Mouse (Mus musculus) heart, embryonic 14.5 days (tissue): ENCODE results near the gene Tmem108. TPM values are rescaled to one million over a fixed set of nuclear protein-coding genes. Genes with fewer than 3 reads are reported as not detected.

ENCODE experiments used
- ATAC-seq: fragments of 200-750 bp; cut with Nextera tagmentation; 2 replicates; pipeline ENCODE4 v1.8.0; 2017; ENCODE audit warnings: low read depth, moderate TSS enrichment; ENCODE audit not compliant: insufficient number of reproducible peaks, insufficient read depth, low FRiP score
- H3K27ac ChIP-seq, 2 experiments: fragments of 200-500 bp in 1 of 2; fragments of 300-500 bp in 1 of 2; sonication (generic) in 1 of 2; replicated peaks in 1 of 2; 2 replicates each; pipeline ENCODE4 v1.5.1; 2012 to 2014; ENCODE audit warnings: low read depth in 2 of 2, low read length in 2 of 2, control low read depth in 1 of 2, mild to moderate bottlenecking in 1 of 2, mixed read lengths in 1 of 2; ENCODE audit not compliant: control insufficient read depth in 1 of 2, insufficient read depth in 1 of 2
- H3K27me3 ChIP-seq: fragments of 300-500 bp; sonication (generic); 2 replicates; pipeline ENCODE4 v1.6.1; 2014; ENCODE audit warnings: mild to moderate bottlenecking, low read length, control low read depth; ENCODE audit not compliant: control insufficient read depth, insufficient read depth
- H3K36me3 ChIP-seq: fragments of 300-500 bp; sonication (generic); 2 replicates; pipeline ENCODE4 v1.6.1; 2014; ENCODE audit warnings: mild to moderate bottlenecking, control low read depth, low read length, mixed read lengths; ENCODE audit not compliant: control insufficient read depth, insufficient read depth
- H3K4me1 ChIP-seq, 2 experiments: fragments of 200-500 bp in 1 of 2; fragments of 300-500 bp in 1 of 2; sonication (generic) in 1 of 2; 2 replicates each; pipeline ENCODE4 v1.6.1; 2012 to 2014; ENCODE audit warnings: low read length in 2 of 2, control low read depth in 1 of 2, mixed read lengths in 1 of 2; ENCODE audit not compliant: control insufficient read depth in 2 of 2, insufficient read depth in 2 of 2
- H3K4me2 ChIP-seq: fragments of 300-500 bp; sonication (generic); 2 replicates; pipeline ENCODE4 v1.6.1; 2014; ENCODE audit warnings: mild to moderate bottlenecking, low read length
- H3K4me3 ChIP-seq, 2 experiments: fragments of 200-500 bp in 1 of 2; fragments of 300-500 bp in 1 of 2; sonication (generic) in 1 of 2; 2 replicates each; pipeline ENCODE4 v1.5.1; 2012 to 2014; ENCODE audit warnings: low read length in 2 of 2, mild to moderate bottlenecking in 2 of 2, control low read depth in 1 of 2, low read depth in 1 of 2, moderate library complexity in 1 of 2; ENCODE audit not compliant: control insufficient read depth in 1 of 2, insufficient read depth in 1 of 2
- H3K9ac ChIP-seq: fragments of 300-500 bp; sonication (generic); 2 replicates; pipeline ENCODE4 v1.6.1; 2014; ENCODE audit warnings: mild to moderate bottlenecking, low read length
- H3K9me3 ChIP-seq: fragments of 300-500 bp; sonication (generic); 2 replicates; pipeline ENCODE4 v1.6.1; 2016; ENCODE audit warnings: low read length, control low read depth; ENCODE audit not compliant: control insufficient read depth
- WGBS: fragments of 180-500 bp; shearing (Covaris S2); extraction: QIAGEN DNeasy Blood & Tissue Kit; methylation state at CpG from one replicate; pipeline ENCODE4 v1.1.7; 2014; 5-methylcytosine and 5-hydroxymethylcytosine counted together
- polyA plus RNA-seq: library from polyadenylated mRNA; unstranded; fragments of >200 nt; fragmentation: Nextera tagmentation; extraction: Ambion mirVana; gene quantifications from 2 replicates; pipeline ENCODE4 v1.2.1, GENCODE M21; 2014

Tmem108 gene
- polyA plus RNA-seq, 1 experiment from 2014 or later: 74.3 TPM

DNA sequence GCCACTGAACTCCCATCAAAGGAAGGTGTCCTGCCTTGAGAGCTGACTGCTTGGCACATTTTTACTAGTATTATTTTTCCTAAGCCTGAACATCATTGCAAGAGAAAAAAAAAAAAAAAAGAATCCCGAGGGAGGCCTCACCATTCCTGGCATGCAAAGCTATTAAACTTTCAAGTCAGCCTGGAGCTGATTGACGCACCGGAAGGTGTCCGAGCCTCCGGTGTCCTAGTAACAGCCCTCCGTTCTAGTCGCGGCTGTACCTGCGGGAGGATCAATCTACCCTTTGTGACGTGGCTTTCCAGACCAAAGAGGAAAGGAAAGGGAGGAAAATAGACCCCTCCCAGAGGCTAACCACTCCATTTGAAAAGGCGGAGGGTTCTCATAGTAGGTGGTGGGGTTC, 289.9 kb downstream of the Tmem108 start:
- no peak overlapping the region for H3K9ac ChIP-seq
- no peaks in the 10 kb centered on the region for H3K9me3 ChIP-seq
- H3K27me3 ChIP-seq: no peaks in the 10 kb centered on the region
- no peak overlapping the region for H3K4me3 ChIP-seq
- 36% methylated on average over 11 of the region's 11 CpGs for WGBS
- no peak overlapping the region for H3K27ac ChIP-seq
- no peak for ATAC-seq
- no peak overlapping the region for H3K4me2 ChIP-seq
- H3K4me1 ChIP-seq: peaks cover 8 to 12% of the 10 kb centered on the region in 2 experiments; a peak in 3 of 4 replicates
- H3K36me3 ChIP-seq: no peaks in the 10 kb centered on the region

DNA sequence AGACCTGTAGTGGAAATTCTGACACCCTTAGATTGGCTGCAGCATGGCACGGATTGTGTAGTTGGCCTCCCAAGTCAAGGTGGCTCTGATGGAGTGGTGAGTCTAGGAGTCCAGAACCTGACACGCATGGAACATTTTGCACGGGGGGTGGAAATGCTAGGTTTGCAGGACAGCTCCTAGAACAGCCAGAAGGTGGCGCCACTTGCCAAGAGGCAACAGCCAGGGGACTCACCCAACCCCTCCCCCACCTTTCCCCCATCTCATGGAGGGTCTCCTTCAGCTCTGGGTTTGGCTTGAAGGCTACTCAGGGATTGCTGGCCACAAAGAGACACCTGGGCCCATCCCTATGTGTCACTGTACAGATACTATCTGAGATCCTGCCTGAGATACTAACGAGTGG, 292.1 kb downstream of the Tmem108 start:
- no peak overlapping the region for H3K4me2 ChIP-seq
- H3K27ac ChIP-seq: no peak overlapping the region
- H3K36me3 ChIP-seq: no peaks in the 10 kb centered on the region
- no peak overlapping the region for H3K4me3 ChIP-seq
- H3K9me3 ChIP-seq: no peaks in the 10 kb centered on the region
- no peak overlapping the region for H3K9ac ChIP-seq
- H3K4me1 ChIP-seq: peaks cover 8 to 14% of the 10 kb centered on the region in 2 experiments
- H3K27me3 ChIP-seq: no peaks in the 10 kb centered on the region
- 60% methylated on average over 5 of the region's 5 CpGs for WGBS
- no peak for ATAC-seq

DNA sequence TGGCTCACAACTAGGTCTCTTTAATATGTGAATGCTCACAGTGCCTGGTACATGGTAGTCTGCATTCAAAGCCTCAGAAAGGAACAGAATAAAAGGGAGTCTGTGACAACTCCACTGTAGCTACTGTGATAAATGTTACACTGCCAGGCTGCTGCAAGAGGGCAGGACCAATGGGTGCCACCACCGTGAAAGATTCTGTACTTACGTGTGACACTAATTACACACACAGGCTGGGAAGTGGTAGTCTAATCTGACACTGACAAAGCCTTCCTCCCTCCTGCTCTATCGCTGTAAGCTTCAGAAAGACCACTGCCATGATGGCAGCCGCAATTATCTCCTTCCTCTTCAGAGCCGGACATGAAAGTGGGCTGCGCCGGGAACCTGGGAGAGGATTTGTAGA, 292.7 kb downstream of the Tmem108 start:
- Histone ChIP-seq H3K27ac (no peak overlapping the region), H3K4me2 (no peak overlapping the region), H3K4me1 (peaks cover 6 to 12% of the 10 kb centered on the region in 2 experiments; a peak in 3 of 4 replicates), H3K27me3 (no peaks in the 10 kb centered on the region), H3K4me3 (no peak overlapping the region), H3K9me3 (no peaks in the 10 kb centered on the region), H3K9ac (no peak overlapping the region), H3K36me3 (no peaks in the 10 kb centered on the region)
- no peak for ATAC-seq
- WGBS: 81% methylated on average over 7 of the region's 7 CpGs

DNA sequence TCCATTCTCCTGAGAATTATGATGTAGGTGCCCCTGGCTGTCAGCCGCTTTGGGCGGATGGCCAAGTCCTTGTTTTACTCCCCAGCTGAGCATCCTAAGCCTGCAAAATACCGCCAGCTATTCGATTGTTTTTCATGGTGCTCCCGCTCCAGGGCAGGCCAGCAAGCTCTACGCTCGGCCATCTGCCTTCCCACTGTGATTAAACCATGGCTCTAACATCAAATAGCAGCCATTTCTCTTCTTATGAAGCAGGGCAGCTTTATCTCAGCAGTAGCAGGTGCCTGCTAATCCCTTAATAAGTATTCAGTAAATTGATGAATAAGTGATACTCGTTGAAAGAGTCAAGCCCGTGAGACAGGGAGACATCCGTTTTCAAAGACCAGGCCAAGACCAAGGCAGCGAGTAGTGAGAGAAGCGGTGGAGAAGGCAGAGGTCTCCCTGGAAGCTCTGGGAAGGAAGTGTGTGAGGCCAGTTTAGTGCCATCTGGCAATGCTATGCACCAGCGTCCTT, 295.9 kb downstream of the Tmem108 start:
- no peak overlapping the region for H3K27ac ChIP-seq
- no peak overlapping the region for H3K9ac ChIP-seq
- H3K9me3 ChIP-seq: no peaks in the 10 kb centered on the region
- H3K4me1 ChIP-seq: peaks cover 2 to 12% of the 10 kb centered on the region in 2 experiments; a peak in 2 of 4 replicates
- no peak for ATAC-seq
- no peaks in the 10 kb centered on the region for H3K27me3 ChIP-seq
- no peaks in the 10 kb centered on the region for H3K36me3 ChIP-seq
- WGBS: 66% methylated on average over 13 of the region's 13 CpGs
- H3K4me3 ChIP-seq: no peak overlapping the region
- H3K4me2 ChIP-seq: no peak overlapping the region

DNA sequence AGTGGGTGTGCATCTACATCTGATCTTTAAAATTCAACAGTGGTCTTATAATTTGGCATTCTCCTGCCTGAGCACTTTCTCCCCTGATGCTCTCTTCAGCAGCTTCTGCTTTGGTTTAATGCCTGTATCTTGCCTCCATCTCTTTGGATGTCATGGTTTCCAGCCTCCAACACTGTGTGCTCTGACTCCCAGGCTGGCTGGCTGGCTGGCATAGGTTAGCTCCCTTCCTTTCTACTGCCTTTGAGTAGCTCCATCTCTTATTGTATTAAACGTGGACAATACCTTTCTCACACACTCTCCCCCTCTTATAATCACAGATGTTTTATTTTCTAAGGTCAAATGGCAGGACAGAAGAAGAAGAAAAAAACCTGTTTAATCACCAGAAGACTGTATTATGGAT, 296.3 kb downstream of the Tmem108 start:
- H3K4me3 ChIP-seq: no peak overlapping the region
- no peaks in the 10 kb centered on the region for H3K36me3 ChIP-seq
- peaks cover 0 to 12% of the 10 kb centered on the region in 2 experiments; a peak in 2 of 4 replicates for H3K4me1 ChIP-seq
- H3K9me3 ChIP-seq: no peaks in the 10 kb centered on the region
- WGBS: 58% methylated on average over 1 of the region's 1 CpGs
- ATAC-seq: no peak
- H3K4me2 ChIP-seq: no peak overlapping the region
- no peaks in the 10 kb centered on the region for H3K27me3 ChIP-seq
- no peak overlapping the region for H3K9ac ChIP-seq
- H3K27ac ChIP-seq: no peak overlapping the region

DNA sequence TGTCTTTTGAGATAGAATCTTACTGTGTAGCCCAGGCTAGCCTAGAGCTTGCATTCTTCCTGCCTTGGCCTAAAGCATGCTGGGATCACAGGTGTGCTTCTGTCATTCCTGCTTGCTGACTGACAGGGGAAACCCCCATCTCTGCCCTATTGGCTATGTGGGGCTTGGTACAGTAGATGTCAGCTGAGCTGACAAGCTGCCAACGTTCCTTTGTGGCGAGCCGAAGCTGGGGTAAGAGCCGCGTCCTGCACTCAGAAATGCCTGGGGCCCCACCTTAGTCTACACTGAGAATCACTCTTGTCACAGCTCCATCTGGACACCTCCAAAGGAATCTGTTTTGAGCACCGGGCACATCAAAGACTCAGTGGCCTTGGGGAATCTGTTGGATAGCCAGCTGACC, 297.8 kb downstream of the Tmem108 start:
- H3K36me3 ChIP-seq: no peaks in the 10 kb centered on the region
- H3K4me3 ChIP-seq: no peak overlapping the region
- no peak for ATAC-seq
- H3K27ac ChIP-seq: no peak overlapping the region
- peaks cover 0 to 10% of the 10 kb centered on the region in 2 experiments; a peak in 3 of 4 replicates for H3K4me1 ChIP-seq
- no peak overlapping the region for H3K4me2 ChIP-seq
- 50% methylated on average over 6 of the region's 6 CpGs for WGBS
- no peaks in the 10 kb centered on the region for H3K9me3 ChIP-seq
- no peaks in the 10 kb centered on the region for H3K27me3 ChIP-seq
- no peak overlapping the region for H3K9ac ChIP-seq

DNA sequence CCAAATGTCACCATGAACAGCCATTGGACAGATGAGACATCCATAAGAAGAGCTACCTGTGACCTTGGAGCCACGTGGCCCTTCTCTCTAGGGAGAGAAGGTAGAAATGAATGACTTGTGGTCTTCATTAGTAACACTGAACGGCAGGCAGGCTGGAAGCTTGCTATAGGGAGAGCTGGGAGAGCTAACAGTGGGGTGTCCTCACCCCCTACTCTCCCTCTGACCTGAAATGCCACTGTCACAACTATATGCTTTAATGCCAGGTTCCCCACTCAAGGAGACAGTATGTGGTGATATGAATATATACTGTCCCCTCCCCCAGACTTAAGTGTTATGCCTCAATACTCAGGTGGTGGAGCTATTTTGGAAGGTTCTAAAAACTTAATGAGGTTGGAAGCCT, 301.8 kb downstream of the Tmem108 start:
- Histone ChIP-seq H3K9me3 (no peaks in the 10 kb centered on the region), H3K27ac (no peak overlapping the region), H3K4me2 (no peak overlapping the region), H3K9ac (no peak overlapping the region), H3K4me1 (peaks cover 0 to 7% of the 10 kb centered on the region in 2 experiments; a peak in 2 of 4 replicates), H3K4me3 (no peak overlapping the region), H3K36me3 (no peaks in the 10 kb centered on the region), H3K27me3 (no peaks in the 10 kb centered on the region)
- ATAC-seq: no peak
- 50% methylated on average over 2 of the region's 2 CpGs for WGBS

DNA sequence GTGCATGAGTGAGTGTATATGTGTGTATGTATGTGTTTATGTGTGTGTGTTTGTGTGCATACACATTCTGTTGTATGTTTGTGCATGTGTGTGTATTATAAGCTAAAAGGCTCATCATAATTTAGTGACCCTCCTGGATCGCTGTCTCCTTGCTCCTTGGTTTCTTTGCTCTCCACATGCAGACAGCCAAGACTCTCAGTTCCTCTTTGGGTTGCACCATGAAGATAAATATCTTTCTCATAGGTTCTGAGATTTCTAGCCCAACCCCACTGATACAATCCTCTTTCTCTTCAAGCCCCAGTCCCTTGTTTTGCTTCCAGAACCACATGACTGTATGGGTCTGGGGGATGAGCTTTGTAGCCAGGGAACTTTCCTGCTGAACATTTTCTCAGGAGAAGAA, 302.3 kb downstream of the Tmem108 start:
- WGBS: 88% methylated on average over 1 of the region's 1 CpGs
- H3K9ac ChIP-seq: no peak overlapping the region

More for the DNA sequence above, 302.3 kb downstream of the Tmem108 start:
- Histone ChIP-seq H3K4me2 (no peak overlapping the region), H3K4me1 (peaks cover 0 to 7% of the 10 kb centered on the region in 2 experiments; a peak in 2 of 4 replicates), H3K4me3 (no peak overlapping the region), H3K27me3 (no peaks in the 10 kb centered on the region), H3K27ac (no peak overlapping the region), H3K36me3 (no peaks in the 10 kb centered on the region), H3K9me3 (no peaks in the 10 kb centered on the region)
- ATAC-seq: no peak
